Mouse (Mus musculus): ENCODE measurements around the gene Hist1h3i.

Hist1h3i gene

DNA sequence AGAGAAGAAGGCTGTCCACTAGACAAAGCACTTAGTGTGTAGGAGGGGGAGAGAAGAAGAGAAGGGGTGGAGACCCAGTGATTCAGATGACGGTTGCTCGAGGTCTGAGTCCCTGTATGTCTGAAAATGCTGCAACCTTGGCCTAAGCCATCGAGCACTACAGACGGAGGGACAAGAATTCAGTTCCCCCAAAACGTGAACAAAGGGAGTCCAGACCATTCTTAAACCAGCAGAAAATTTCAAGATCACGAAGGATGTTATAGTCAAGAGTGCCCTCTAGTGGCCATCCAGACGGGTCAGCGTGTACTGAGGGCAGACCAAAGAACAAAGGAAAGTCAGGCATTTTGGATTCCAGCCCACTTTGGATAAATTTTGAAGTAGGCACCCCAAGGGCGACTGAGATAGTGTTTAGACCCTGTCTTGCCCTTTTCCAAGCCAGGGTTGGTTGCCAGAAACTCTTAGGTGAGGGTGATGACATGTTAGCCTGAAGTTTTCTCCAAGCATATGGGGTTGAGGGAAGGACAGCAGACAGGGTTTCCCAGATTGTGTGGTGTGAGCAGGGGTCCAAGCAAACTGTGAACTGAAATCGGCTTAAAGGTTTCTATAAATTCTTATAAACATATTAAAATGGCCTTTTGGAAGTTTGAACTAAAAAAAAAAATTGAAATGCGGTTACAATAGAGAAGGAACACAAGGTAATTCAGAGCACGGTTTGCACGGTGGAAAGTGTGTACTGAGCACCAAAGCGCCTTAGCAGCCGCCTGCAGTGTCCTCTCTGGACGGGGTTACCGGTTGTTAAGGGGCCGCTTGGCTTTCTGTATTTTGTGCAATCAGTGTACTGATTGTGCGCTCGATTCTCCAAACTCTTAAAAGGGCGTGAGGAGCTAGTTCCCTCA, 48.9 kb downstream of the Hist1h3i start:
- peak; percentile 96 for DNase-seq (ENCODE audit: low read depth, low spot score)

DNA sequence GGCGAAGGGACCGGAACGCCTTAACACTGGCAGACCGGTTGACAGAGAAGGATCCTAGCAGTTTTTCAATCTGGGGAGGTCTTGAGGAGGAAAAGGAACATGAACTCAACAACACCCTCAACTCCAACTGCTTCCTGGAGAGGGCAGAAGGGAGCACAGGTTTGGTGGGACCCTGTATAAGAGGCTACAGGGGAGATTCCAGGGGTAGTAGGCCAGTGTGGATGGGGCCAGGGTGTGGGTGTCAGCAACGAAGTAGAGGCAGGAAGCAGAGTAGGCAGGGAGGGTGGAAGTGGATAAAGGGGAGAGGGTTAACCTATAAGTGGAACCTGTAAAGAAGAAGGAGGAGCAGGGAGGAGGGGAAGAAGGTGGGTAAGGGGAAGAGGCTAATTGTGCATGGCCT, 49.7 kb downstream of the Hist1h3i start:
- DNase-seq (ENCODE audit: low read depth, low spot score) = peak; percentile 43
